Mouse (Mus musculus) liver, embryonic 18 days (tissue): ENCODE data around the gene Tctex1d1. TPM values are rescaled to one million over a fixed set of nuclear protein-coding genes. Genes with fewer than 3 reads are reported as not detected.

Experiments
- polyA plus RNA-seq: library from polyadenylated mRNA; depleted of rRNA; stranded (reverse); fragments of >200 nt; gene quantifications from 2 replicates; pipeline ENCODE4 v1.2.3, GENCODE M21; 2012; rRNA removed

Gene Tctex1d1
- polyA plus RNA-seq, result 0.03 and 0.11 TPM in 2 replicates

DNA sequence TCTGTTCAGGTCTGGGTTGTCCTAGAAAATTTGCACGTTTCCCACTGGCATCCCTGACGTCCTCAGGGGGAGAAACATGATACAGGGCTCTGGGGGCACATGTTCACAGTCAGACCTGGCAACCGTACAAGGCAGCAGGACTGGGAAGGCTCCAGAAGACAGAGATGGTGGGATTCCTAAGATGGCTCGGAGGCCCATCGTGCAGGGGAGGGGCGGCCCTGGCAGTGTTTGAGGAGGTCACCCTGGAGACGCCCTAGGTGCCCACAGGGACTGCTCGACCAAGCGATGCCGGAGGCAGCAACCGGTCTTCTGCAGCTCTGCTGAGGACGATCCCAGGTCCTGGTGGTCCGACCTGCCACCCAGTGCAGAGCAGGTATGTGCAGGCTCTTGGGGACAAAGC, at the start of gene Tctex1d1:
Gene Tctex1d1, plus strand, starts transcription at position 167 of the 400 bp plus-strand sequence.

DNA sequence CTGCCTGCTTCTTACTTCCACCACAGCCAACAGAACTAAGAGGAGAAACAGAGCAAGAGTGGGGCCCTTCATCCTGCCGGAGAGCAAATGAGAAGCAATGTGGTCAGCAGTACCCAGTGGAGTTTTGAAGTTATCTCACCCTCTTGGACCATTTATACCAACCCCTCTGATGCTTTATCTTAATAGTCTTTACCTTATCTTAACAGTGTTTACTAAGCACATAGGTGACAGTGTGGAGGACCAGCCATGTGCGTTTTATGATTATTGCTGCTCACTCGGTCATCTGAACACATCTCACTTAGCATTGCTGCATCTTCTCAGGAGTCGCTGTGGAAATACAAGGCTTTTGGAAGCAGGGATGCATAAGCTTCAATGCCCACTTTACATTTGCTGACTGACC, 48.2 kb downstream of the Tctex1d1 start, which contains the start of gene Insl5:
Gene Insl5, minus strand, starts transcription at position 222 of the 400 bp plus-strand sequence.

Other genes starting within 250 kb of the Tctex1d1 start
- gene Sgip1, start 237.3 kb upstream of the Tctex1d1 start, polyA plus RNA-seq, result 0.19 and 0.49 TPM in 2 replicates
- gene Insl5, start 48.2 kb downstream of the Tctex1d1 start, polyA plus RNA-seq, result 0.06 and 0.11 TPM in 2 replicates
- gene Mier1, start 135.8 kb downstream of the Tctex1d1 start, polyA plus RNA-seq, result 12.0 and 12.9 TPM in 2 replicates
- 0.48 and 0.60 TPM in 2 replicates for gene Wdr78, start 135.9 kb downstream of the Tctex1d1 start, polyA plus RNA-seq
- gene Slc35d1, start 236.6 kb downstream of the Tctex1d1 start, polyA plus RNA-seq, result 8.2 and 9.5 TPM in 2 replicates